ENCODE assay signal across 17 mouse cellular contexts in the genomic region with DNA sequence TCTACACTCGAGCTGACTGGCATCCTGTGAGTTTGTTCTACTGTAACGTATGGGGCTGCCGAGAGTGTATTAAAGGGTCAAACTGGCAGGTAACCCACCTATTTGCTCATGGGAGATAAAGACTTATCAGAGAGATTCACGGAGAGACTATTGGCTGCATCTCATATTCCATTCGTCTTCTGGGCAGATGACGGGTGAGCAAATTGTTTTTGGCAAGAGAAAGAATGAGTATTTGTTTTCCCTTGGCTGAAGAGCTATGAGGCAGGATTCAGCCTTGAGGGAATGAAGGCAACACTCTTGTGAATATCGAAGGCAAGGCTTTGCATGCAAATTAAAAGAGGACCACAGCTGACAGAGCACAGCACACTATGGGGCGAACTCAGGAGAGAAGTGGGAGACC. TPM values are rescaled to one million over a fixed set of nuclear protein-coding genes. Genes with fewer than 3 reads are reported as not detected.
DNase-seq lines count a peak whose midpoint lies in the region; ATAC-seq and TF ChIP-seq lines count a peak whose summit lies in the region.
"Had no signal": no experiment of that assay in that cellular context is flagged by ENCODE, and none has a peak within 500 bp of the region (broad histone marks: within the 10 kb centered on the region; RNA-seq: fewer than 3 reads in every experiment).

No protein-coding gene starts in this region.

- H3K9me3 ChIP-seq in forebrain, embryonic 14.5 days (replicated peaks; ENCODE audit: control insufficient read depth, low read length) = no peaks in the 10 kb centered on the region
- no peaks in the 10 kb centered on the region for H3K9me3 ChIP-seq in forebrain, embryonic 10.5 days
- no peaks in the 10 kb centered on the region for H3K9me3 ChIP-seq in midbrain, postnatal 0 days (ENCODE audit: low read length)
- H3K9me3 ChIP-seq in midbrain, embryonic 15.5 days = no peaks in the 10 kb centered on the region
- H3K9me3 ChIP-seq: heart, embryonic 13.5 days; liver, embryonic 12.5 days; midbrain, embryonic 12.5 days had no signal

- no peak overlapping the region for H3K9ac ChIP-seq in forebrain, embryonic 14.5 days (ENCODE audit: low read length)
- no peak overlapping the region for H3K9ac ChIP-seq in midbrain, postnatal 0 days (replicated peaks; ENCODE audit: low read length, poor library complexity, severe bottlenecking)
- no peak overlapping the region for H3K9ac ChIP-seq in midbrain, embryonic 15.5 days
- H3K9ac ChIP-seq: heart, embryonic 13.5 days; liver, embryonic 12.5 days; midbrain, embryonic 12.5 days had no signal

- no peaks in the 10 kb centered on the region for H3K4me1 ChIP-seq in forebrain, embryonic 14.5 days (ENCODE audit: control insufficient read depth, insufficient read depth, low read length)
- H3K4me1 ChIP-seq in forebrain, embryonic 10.5 days = peaks cover 11% of the 10 kb centered on the region
- H3K4me1 ChIP-seq in kidney, adult 2 months (ENCODE audit: control insufficient read depth, insufficient read depth, low read length) = 0 out of 2 replicates have a peak, but pooled peaks cover 3% of the 10 kb centered on the region
- H3K4me1 ChIP-seq in midbrain, postnatal 0 days (ENCODE audit: insufficient read depth, low read length) = no peaks in the 10 kb centered on the region; the same call in 1 of the 2 replicates
- H3K4me1 ChIP-seq in midbrain, embryonic 15.5 days = peaks cover 6% of the 10 kb centered on the region; the same call in 1 of the 2 replicates
- no peaks in the 10 kb centered on the region for H3K4me1 ChIP-seq in olfactory bulb, adult 2 months (ENCODE audit: control insufficient read depth, insufficient read depth, low read length)
- H3K4me1 ChIP-seq: liver, embryonic 12.5 days; midbrain, embryonic 12.5 days had no signal

- TF ChIP-seq CTCF in kidney, adult 2 months (conservative IDR thresholded peaks at IDR 0.05; ENCODE audit: insufficient read depth, insufficient read length, low read depth, low read length) = no peak
- TF ChIP-seq CTCF in midbrain, postnatal 0 days (IDR thresholded peaks at IDR 0.05) = no peak
- TF ChIP-seq CTCF in olfactory bulb, adult 2 months (IDR thresholded peaks at IDR 0.05; ENCODE audit: insufficient read depth, low read depth, low read length) = no peak

- 63% methylated on average over 8 of the region's 8 CpGs for WGBS in forebrain, embryonic 14.5 days
- 85% methylated on average over 8 of the region's 8 CpGs for WGBS in forebrain, embryonic 10.5 days
- 56% methylated on average over 8 of the region's 8 CpGs for WGBS in kidney, adult 2 months
- 54% methylated on average over 8 of the region's 8 CpGs for WGBS in midbrain, postnatal 0 days
- 49% methylated on average over 8 of the region's 8 CpGs for WGBS in midbrain, embryonic 15.5 days
- 44% methylated on average over 8 of the region's 8 CpGs for WGBS in olfactory bulb, adult 2 months

- no peak overlapping the region for H3K27ac ChIP-seq in forebrain, embryonic 14.5 days (ENCODE audit: low read depth, low read length)
- no peak overlapping the region for H3K27ac ChIP-seq in forebrain, embryonic 10.5 days
- peak overlapping the region; percentile 62 for H3K27ac ChIP-seq in kidney, adult 2 months (ENCODE audit: insufficient read depth, low read depth, low read length)
- 0 out of 2 replicates have a peak overlapping the region, but pooled peaks have one; percentile 34 for H3K27ac ChIP-seq in midbrain, postnatal 0 days (ENCODE audit: low read depth, low read length)
- H3K27ac ChIP-seq in midbrain, embryonic 15.5 days = no peak overlapping the region
- peak overlapping the region; percentile 23 for H3K27ac ChIP-seq in olfactory bulb, adult 2 months (ENCODE audit: insufficient read depth, low read depth, low read length)
- H3K27ac ChIP-seq: heart, embryonic 13.5 days; liver, embryonic 12.5 days; midbrain, embryonic 12.5 days had no signal

- H3K4me2 ChIP-seq in forebrain, embryonic 14.5 days (ENCODE audit: low read length) = no peak overlapping the region
- H3K4me2 ChIP-seq in midbrain, postnatal 0 days (ENCODE audit: low read depth, low read length, poor library complexity, severe bottlenecking) = no peak overlapping the region
- no peak overlapping the region for H3K4me2 ChIP-seq in midbrain, embryonic 15.5 days
- H3K4me2 ChIP-seq: heart, embryonic 13.5 days; liver, embryonic 12.5 days; midbrain, embryonic 12.5 days had no signal

- DNase-seq in forebrain, embryonic 14.5 days (ENCODE audit: low spot score) = peak; percentile 21
- DNase-seq in forebrain, embryonic 10.5 days (ENCODE audit: extremely low spot score, low spot score) = no peak
- peak; percentile 40 for DNase-seq in kidney, adult 2 months
- DNase-seq in kidney, adult 9 months = no peak
- DNase-seq in midbrain, postnatal 0 days (ENCODE audit: low spot score) = peak; percentile 57
- DNase-seq in spleen, postnatal 10 days (ENCODE audit: low spot score in 2 of 2) = no peak
- DNase-seq: embryo, embryonic 11 days; gastrocnemius, postnatal 14 days; kidney, postnatal 36 days; lung, postnatal 14 days had no signal

- no peaks in the 10 kb centered on the region for H3K36me3 ChIP-seq in forebrain, embryonic 14.5 days (ENCODE audit: control insufficient read depth, insufficient read depth, low read length)
- no peaks in the 10 kb centered on the region for H3K36me3 ChIP-seq in forebrain, embryonic 10.5 days (replicated peaks)
- no peaks in the 10 kb centered on the region for H3K36me3 ChIP-seq in kidney, adult 2 months (ENCODE audit: control insufficient read depth, insufficient read depth, low read length)
- no peaks in the 10 kb centered on the region for H3K36me3 ChIP-seq in midbrain, postnatal 0 days (ENCODE audit: insufficient read depth, low read length)
- no peaks in the 10 kb centered on the region for H3K36me3 ChIP-seq in midbrain, embryonic 15.5 days (replicated peaks)
- H3K36me3 ChIP-seq: heart, embryonic 13.5 days; liver, embryonic 12.5 days; midbrain, embryonic 12.5 days had no signal

- no peak overlapping the region for H3K4me3 ChIP-seq in forebrain, embryonic 14.5 days (ENCODE audit: low read depth, low read length)
- no peak overlapping the region for H3K4me3 ChIP-seq in forebrain, embryonic 10.5 days
- peak overlapping the region; percentile 11; the same call in 1 of the 2 replicates for H3K4me3 ChIP-seq in kidney, adult 2 months (ENCODE audit: insufficient read depth, low read depth, low read length)
- H3K4me3 ChIP-seq in midbrain, postnatal 0 days (ENCODE audit: low read depth, low read length) = no peak overlapping the region
- H3K4me3 ChIP-seq in midbrain, embryonic 15.5 days = no peak overlapping the region
- H3K4me3 ChIP-seq in olfactory bulb, adult 2 months (ENCODE audit: insufficient read depth, low read depth, low read length) = no peak overlapping the region
- H3K4me3 ChIP-seq: heart, embryonic 13.5 days; liver, embryonic 12.5 days; midbrain, embryonic 12.5 days had no signal

- H3K27me3 ChIP-seq in forebrain, embryonic 14.5 days (replicated peaks; ENCODE audit: control insufficient read depth, insufficient read depth, low read length) = no peaks in the 10 kb centered on the region
- no peaks in the 10 kb centered on the region for H3K27me3 ChIP-seq in forebrain, embryonic 10.5 days (ENCODE audit: poor library complexity, severe bottlenecking)
- no peaks in the 10 kb centered on the region for H3K27me3 ChIP-seq in kidney, adult 2 months (replicated peaks; ENCODE audit: control insufficient read depth, insufficient read depth, low read length)
- H3K27me3 ChIP-seq in midbrain, postnatal 0 days (ENCODE audit: insufficient read depth, low read length) = no peaks in the 10 kb centered on the region
- no peaks in the 10 kb centered on the region for H3K27me3 ChIP-seq in midbrain, embryonic 15.5 days (replicated peaks)
- H3K27me3 ChIP-seq: heart, embryonic 13.5 days; liver, embryonic 12.5 days; midbrain, embryonic 12.5 days had no signal

- ATAC-seq in forebrain, embryonic 14.5 days = no peak
- no peak for ATAC-seq in midbrain, postnatal 0 days (ENCODE audit: low FRiP score)
- no peak for ATAC-seq in midbrain, embryonic 15.5 days (replicated peaks)
- ATAC-seq: inflammation-experienced regulatory T-cells, adult 6 months; liver, embryonic 12.5 days had no signal

- no peak for TF ChIP-seq POLR2A in kidney, adult 2 months (IDR thresholded peaks at IDR 0.05; ENCODE audit: low read depth, low read length)
- TF ChIP-seq POLR2A in olfactory bulb, adult 2 months (IDR thresholded peaks at IDR 0.05; ENCODE audit: insufficient read depth, low read depth, low read length) = no peak

RNA-seq across cellular contexts. Expression of a gene that starts 4.0 kb away (rescaled TPM):
- polyA plus RNA-seq in forebrain, embryonic 14.5 days (2014; fragmentation: Nextera tagmentation; extraction: Ambion mirVana) = 0.43 and 0.78 TPM in 2 replicates
- polyA plus RNA-seq in forebrain, embryonic 10.5 days (2016; fragmentation: Nextera tagmentation; extraction: Ambion mirVana) = 0.36 and 0.47 TPM in 2 replicates
- 3.1 and 4.3 TPM in 2 replicates for polyA plus RNA-seq in kidney, adult 2 months (2012; rRNA removed)
- 1.9 TPM in 2 replicates for total RNA-seq in midbrain, postnatal 0 days (2014; rRNA removed)
- polyA plus RNA-seq in midbrain, postnatal 0 days (2015; fragmentation: Nextera tagmentation; extraction: Ambion mirVana) = 0.30 and 0.42 TPM in 2 replicates
- 0.81 and 0.89 TPM in 2 replicates for polyA plus RNA-seq in midbrain, embryonic 15.5 days (2015; fragmentation: Nextera tagmentation; extraction: Ambion mirVana)
- polyA plus RNA-seq in olfactory bulb, adult 2 months (2012; ENCODE audit: insufficient read depth, insufficient read length, low replicate concordance, missing spikeins) = not detected in 2 replicates
- total RNA-seq: CH12.LX had no signal

Comparison
In these comparisons a context has a peak if more than half of its experiments do, and no peak if none do; other contexts are left out.
1. DNase-seq: peak in forebrain, embryonic 14.5 days (single experiment), kidney, adult 2 months (single experiment) and midbrain, postnatal 0 days (single experiment); none in forebrain, embryonic 10.5 days (single experiment), kidney, adult 9 months (single experiment) and spleen, postnatal 10 days (0 of 2).
2. H3K27ac ChIP-seq: peak in kidney, adult 2 months (single experiment), midbrain, postnatal 0 days (single experiment) and olfactory bulb, adult 2 months (single experiment); none in forebrain, embryonic 14.5 days (single experiment), forebrain, embryonic 10.5 days (single experiment) and midbrain, embryonic 15.5 days (single experiment).